In the genomic region with DNA sequence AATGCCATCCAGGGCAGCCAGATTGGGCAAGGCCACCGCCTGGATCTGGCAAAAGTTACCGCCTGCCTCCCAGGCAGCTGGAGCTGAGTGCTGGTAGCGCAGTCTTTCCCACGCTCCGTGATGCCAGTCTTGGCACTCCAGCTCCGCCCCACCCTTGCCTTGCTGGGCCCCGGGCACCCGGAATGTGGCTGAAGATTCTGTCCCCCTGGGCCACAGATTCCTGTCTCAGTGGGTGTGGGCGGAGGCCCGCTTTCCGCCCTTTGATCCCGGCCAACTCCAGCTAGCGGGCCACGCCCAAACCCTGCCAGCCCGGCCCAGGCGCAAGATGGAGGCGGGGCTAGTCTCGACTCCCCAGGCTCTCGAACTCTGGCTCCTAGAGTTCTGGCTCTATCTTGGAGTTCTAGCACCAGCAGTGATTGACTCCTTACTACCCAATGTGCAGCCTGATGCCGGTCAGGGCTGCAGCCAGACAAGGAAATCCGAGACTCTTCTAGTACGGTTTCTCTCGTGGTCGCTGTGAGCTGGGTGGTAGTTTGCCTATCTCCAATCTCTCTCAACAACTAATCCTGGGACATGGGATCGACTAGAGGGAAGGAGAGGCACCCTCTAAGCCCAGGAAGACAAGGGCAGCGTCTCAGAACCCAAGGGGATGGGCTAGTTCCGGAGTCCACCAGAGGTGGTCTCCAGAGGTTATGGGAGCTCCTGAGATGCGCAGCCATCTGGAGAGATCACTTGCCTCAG, we compare ENCODE assay signal across 8 mouse cellular contexts. TPM values are rescaled to one million over a fixed set of nuclear protein-coding genes. Genes with fewer than 3 reads are reported as not detected.
DNase-seq lines count a peak whose midpoint lies in the region; ATAC-seq and TF ChIP-seq lines count a peak whose summit lies in the region.

No protein-coding gene starts in this region.

- H3K36me3 ChIP-seq in C2C12 (ENCODE audit: control insufficient read depth, insufficient read depth), result no peaks in the 10 kb centered on the region
- no peaks in the 10 kb centered on the region for H3K36me3 ChIP-seq in embryonic facial prominence, embryonic 15.5 days
- H3K36me3 ChIP-seq in heart, embryonic 14.5 days (ENCODE audit: control insufficient read depth, insufficient read depth, low read length), result no peaks in the 10 kb centered on the region
- no peaks in the 10 kb centered on the region for H3K36me3 ChIP-seq in kidney, embryonic 14.5 days (ENCODE audit: control insufficient read depth, insufficient read depth, low read length)
- no peaks in the 10 kb centered on the region for H3K36me3 ChIP-seq in lung, embryonic 16.5 days (ENCODE audit: control insufficient read depth, insufficient read depth, low read length)
- no peaks in the 10 kb centered on the region for H3K36me3 ChIP-seq in small intestine, adult 2 months (ENCODE audit: control insufficient read depth, insufficient read depth, low read length)

- peak overlapping the region; percentile 75 for H3K4me2 ChIP-seq in embryonic facial prominence, embryonic 15.5 days (replicated peaks)
- H3K4me2 ChIP-seq in heart, embryonic 14.5 days (ENCODE audit: low read length), result peak overlapping the region; percentile 79
- peak overlapping the region; percentile 78 for H3K4me2 ChIP-seq in kidney, embryonic 14.5 days (replicated peaks; ENCODE audit: low read depth, low read length)
- H3K4me2 ChIP-seq in lung, embryonic 16.5 days (ENCODE audit: low read depth, low read length), result peak overlapping the region; percentile 92

- H3K79me2 ChIP-seq in C2C12 (ENCODE audit: control insufficient read depth, insufficient read depth), result no peaks in the 10 kb centered on the region

- H3ac ChIP-seq in C2C12 (ENCODE audit: control insufficient read depth, insufficient read length, low read depth), result peak overlapping the region; percentile 50

- 4% methylated on average over 28 of the region's 28 CpGs for WGBS in embryonic facial prominence, embryonic 15.5 days
- WGBS in heart, embryonic 14.5 days, result 3% methylated on average over 28 of the region's 28 CpGs
- 5% methylated on average over 28 of the region's 28 CpGs for WGBS in kidney, embryonic 14.5 days
- 4% methylated on average over 28 of the region's 28 CpGs for WGBS in lung, embryonic 16.5 days
- 4% methylated on average over 28 of the region's 28 CpGs for WGBS in small intestine, adult 2 months

- no peak overlapping the region for H3K4me3 ChIP-seq in C2C12 (ENCODE audit: insufficient read depth, poor library complexity, severe bottlenecking)
- H3K4me3 ChIP-seq in embryonic facial prominence, embryonic 15.5 days (replicated peaks), result peak overlapping the region; percentile 38
- peak overlapping the region in 1 of 2 experiments; percentile 39; a peak in 3 of 4 replicates for H3K4me3 ChIP-seq in heart, embryonic 14.5 days (ENCODE audit: control insufficient read depth in 1 of 2, insufficient read depth in 1 of 2, low read depth in 1 of 2, low read length in 2 of 2)
- H3K4me3 ChIP-seq in kidney, embryonic 14.5 days (ENCODE audit: low read length), result peak overlapping the region; percentile 13
- peak overlapping the region; percentile 24 for H3K4me3 ChIP-seq in lung, embryonic 16.5 days (ENCODE audit: low read length)
- peak overlapping the region; percentile 21 for H3K4me3 ChIP-seq in small intestine, adult 2 months (ENCODE audit: low read depth, low read length)

- H3K9me3 ChIP-seq in embryonic facial prominence, embryonic 15.5 days (replicated peaks), result no peaks in the 10 kb centered on the region
- H3K9me3 ChIP-seq in heart, embryonic 14.5 days (ENCODE audit: control insufficient read depth, low read length), result no peaks in the 10 kb centered on the region
- H3K9me3 ChIP-seq in kidney, embryonic 14.5 days (ENCODE audit: control insufficient read depth, low read length), result no peaks in the 10 kb centered on the region
- no peaks in the 10 kb centered on the region for H3K9me3 ChIP-seq in lung, embryonic 16.5 days (ENCODE audit: control insufficient read depth, low read length)

- ATAC-seq in embryonic facial prominence, embryonic 15.5 days (ENCODE audit: insufficient number of reproducible peaks, low FRiP score, low TSS enrichment, low read depth), result 0 out of 2 replicates have a peak, but pooled peaks have one; percentile 16
- ATAC-seq in heart, embryonic 14.5 days (ENCODE audit: insufficient number of reproducible peaks, insufficient read depth, low FRiP score, low read depth), result no peak
- peak; percentile 21; the same call in 1 of the 2 replicates for ATAC-seq in kidney, embryonic 14.5 days (ENCODE audit: low FRiP score, low TSS enrichment)
- peak; percentile 56 for ATAC-seq in lung, embryonic 16.5 days (ENCODE audit: low read depth)

- TF ChIP-seq CTCF in C2C12 (IDR thresholded peaks at IDR 0.05; ENCODE audit: control insufficient read depth, insufficient read depth, insufficient read length), result no peak
- no peak for TF ChIP-seq CTCF in small intestine, adult 2 months (IDR thresholded peaks at IDR 0.05; ENCODE audit: extremely low read depth, insufficient read length, insufficient replicate concordance, low read depth, low read length)

- H3K27me3 ChIP-seq in C2C12 (ENCODE audit: control insufficient read depth, insufficient read depth, insufficient read length), result no peaks in the 10 kb centered on the region
- H3K27me3 ChIP-seq in embryonic facial prominence, embryonic 15.5 days, result peaks cover 64% of the 10 kb centered on the region
- peaks cover 87% of the 10 kb centered on the region for H3K27me3 ChIP-seq in heart, embryonic 14.5 days (ENCODE audit: control insufficient read depth, insufficient read depth, low read length)
- H3K27me3 ChIP-seq in kidney, embryonic 14.5 days (ENCODE audit: control insufficient read depth, insufficient read depth, low read length), result peaks cover 55% of the 10 kb centered on the region
- H3K27me3 ChIP-seq in lung, embryonic 16.5 days (ENCODE audit: control insufficient read depth, insufficient read depth, low read depth, low read length), result peaks cover 57% of the 10 kb centered on the region
- peaks cover 5% of the 10 kb centered on the region; the same call in 1 of the 2 replicates for H3K27me3 ChIP-seq in small intestine, adult 2 months (ENCODE audit: control insufficient read depth, insufficient read depth, low read length)

- DNase-seq in Muller cell, postnatal 12 days (ENCODE audit: inconsistent ontology term), result peak; percentile 91
- DNase-seq in layer of hippocampus, adult 11-12 months (ENCODE audit: low spot score), result no peak

- H3K4me1 ChIP-seq in embryonic facial prominence, embryonic 15.5 days, result peaks cover 61% of the 10 kb centered on the region
- H3K4me1 ChIP-seq in heart, embryonic 14.5 days (ENCODE audit: control insufficient read depth in 2 of 2, insufficient read depth in 2 of 2, low read length in 2 of 2), result peaks cover 10 to 28% of the 10 kb centered on the region in 2 experiments; a peak in 3 of 4 replicates
- H3K4me1 ChIP-seq in kidney, embryonic 14.5 days (ENCODE audit: control insufficient read depth, insufficient read depth, low read length), result peaks cover 16% of the 10 kb centered on the region
- H3K4me1 ChIP-seq in lung, embryonic 16.5 days (replicated peaks; ENCODE audit: control insufficient read depth, insufficient read depth, low read length), result peaks cover 37% of the 10 kb centered on the region
- H3K4me1 ChIP-seq in small intestine, adult 2 months (ENCODE audit: control insufficient read depth, insufficient read depth, insufficient read length, low read length), result peaks cover 33% of the 10 kb centered on the region

- H3K27ac ChIP-seq in embryonic facial prominence, embryonic 15.5 days (replicated peaks), result peak overlapping the region; percentile 36; the same call in 1 of the 2 replicates
- no peak overlapping the region for H3K27ac ChIP-seq in heart, embryonic 14.5 days (replicated peaks in 1 of 2; ENCODE audit: control insufficient read depth in 1 of 2, insufficient read depth in 1 of 2, low read depth in 2 of 2, low read length in 2 of 2)
- H3K27ac ChIP-seq in kidney, embryonic 14.5 days (ENCODE audit: low read depth, low read length), result no peak overlapping the region
- peak overlapping the region; percentile 66 for H3K27ac ChIP-seq in lung, embryonic 16.5 days (ENCODE audit: low read length)
- H3K27ac ChIP-seq in small intestine, adult 2 months (ENCODE audit: insufficient read depth, low read depth, low read length), result no peak overlapping the region; the same call in 1 of the 2 replicates

- H3K9ac ChIP-seq in embryonic facial prominence, embryonic 15.5 days, result no peak overlapping the region
- peak overlapping the region; percentile 30; the same call in 1 of the 2 replicates for H3K9ac ChIP-seq in heart, embryonic 14.5 days (ENCODE audit: low read length)
- peak overlapping the region; percentile 34; the same call in 1 of the 2 replicates for H3K9ac ChIP-seq in kidney, embryonic 14.5 days (ENCODE audit: low read depth, low read length)
- peak overlapping the region; percentile 68 for H3K9ac ChIP-seq in lung, embryonic 16.5 days (ENCODE audit: low read length)

- H3K79me3 ChIP-seq in C2C12 (ENCODE audit: low read depth), result no peaks in the 10 kb centered on the region

- no peak for TF ChIP-seq POLR2A in small intestine, adult 2 months (IDR thresholded peaks at IDR 0.05; ENCODE audit: low read depth, low read length)

RNA-seq across cellular contexts. Expression of gene Gpr132, which starts 8.5 kb away (rescaled TPM):
- 0.06 TPM for polyA plus RNA-seq in C2C12 (2012; fragmentation: generic; extraction: Trizol)
- polyA plus RNA-seq in embryonic facial prominence, embryonic 15.5 days (2015; fragmentation: Nextera tagmentation; extraction: Ambion mirVana), result 0.35 and 0.41 TPM in 2 replicates
- 0.08 and 0.15 TPM in 2 replicates for polyA plus RNA-seq in heart, embryonic 14.5 days (2014; fragmentation: Nextera tagmentation; extraction: Ambion mirVana)
- polyA plus RNA-seq in kidney, embryonic 14.5 days (2014; fragmentation: Nextera tagmentation; extraction: Ambion mirVana), result 0.14 and 0.27 TPM in 2 replicates
- 0.15 and 0.73 TPM in 2 replicates for polyA plus RNA-seq in lung, embryonic 16.5 days (2015; fragmentation: Nextera tagmentation; extraction: Ambion mirVana)
- polyA plus RNA-seq in small intestine, adult 2 months (2012; rRNA removed), result 5.4 and 8.2 TPM in 2 replicates

RNA-seq across cellular contexts. Expression of gene Cdca4, which starts 47.3 kb away (rescaled TPM):
- polyA plus RNA-seq in C2C12 (2012; fragmentation: generic; extraction: Trizol), result 61.9 TPM
- 99.7 and 110 TPM in 2 replicates for polyA plus RNA-seq in embryonic facial prominence, embryonic 15.5 days (2015; fragmentation: Nextera tagmentation; extraction: Ambion mirVana)
- 40.4 and 42.0 TPM in 2 replicates for polyA plus RNA-seq in heart, embryonic 14.5 days (2014; fragmentation: Nextera tagmentation; extraction: Ambion mirVana)
- polyA plus RNA-seq in kidney, embryonic 14.5 days (2014; fragmentation: Nextera tagmentation; extraction: Ambion mirVana), result 117 and 148 TPM in 2 replicates
- 105 and 108 TPM in 2 replicates for polyA plus RNA-seq in lung, embryonic 16.5 days (2015; fragmentation: Nextera tagmentation; extraction: Ambion mirVana)
- polyA plus RNA-seq in small intestine, adult 2 months (2012; rRNA removed), result 8.0 and 15.8 TPM in 2 replicates

RNA-seq across cellular contexts. Expression of gene Jag2, which starts 53.1 kb away (rescaled TPM):
- polyA plus RNA-seq in C2C12 (2012; fragmentation: generic; extraction: Trizol), result 85.1 TPM
- 13.0 and 14.3 TPM in 2 replicates for polyA plus RNA-seq in embryonic facial prominence, embryonic 15.5 days (2015; fragmentation: Nextera tagmentation; extraction: Ambion mirVana)
- polyA plus RNA-seq in heart, embryonic 14.5 days (2014; fragmentation: Nextera tagmentation; extraction: Ambion mirVana), result 3.4 and 4.7 TPM in 2 replicates
- 2.3 and 2.9 TPM in 2 replicates for polyA plus RNA-seq in kidney, embryonic 14.5 days (2014; fragmentation: Nextera tagmentation; extraction: Ambion mirVana)
- polyA plus RNA-seq in lung, embryonic 16.5 days (2015; fragmentation: Nextera tagmentation; extraction: Ambion mirVana), result 5.6 and 6.5 TPM in 2 replicates
- 6.2 and 9.1 TPM in 2 replicates for polyA plus RNA-seq in small intestine, adult 2 months (2012; rRNA removed)

Comparison
In these comparisons a context has a peak if more than half of its experiments do, and no peak if none do; other contexts are left out.
1. H3K27ac ChIP-seq: peak in embryonic facial prominence, embryonic 15.5 days (single experiment) and lung, embryonic 16.5 days (single experiment); none in heart, embryonic 14.5 days (0 of 2), kidney, embryonic 14.5 days (single experiment) and small intestine, adult 2 months (single experiment).
2. Peak in every context shown above with its lines, with median percentiles within 50 percentile points of each other: H3K4me2 ChIP-seq.